Mouse (Mus musculus) MEL (cell line): ENCODE results near the gene Nkiras1. TPM values are rescaled to one million over a fixed set of nuclear protein-coding genes. Genes with fewer than 3 reads are reported as not detected.

Experiments
- DNase-seq: peaks from one replicate; pipeline ENCODE4 v3.0.0; 2011; ENCODE audit warnings: low read depth, low spot score
- H3K27ac ChIP-seq: 2 replicates; pipeline ENCODE4 v1.5.1; 2012; ENCODE audit warnings: low read depth, mild to moderate bottlenecking, control low read depth, low read length, moderate library complexity; ENCODE audit not compliant: control insufficient read depth
- H3K27me3 ChIP-seq, 2 experiments: fragments of 150-350 bp in 1 of 2; sonication (generic) in 1 of 2; 2 replicates each; pipeline ENCODE4 v1.6.1; 2012; ENCODE audit warnings: low read length in 2 of 2, mild to moderate bottlenecking in 2 of 2, improper control_type of control experiment in 1 of 2, moderate library complexity in 1 of 2; ENCODE audit not compliant: insufficient read depth in 2 of 2, control insufficient read depth in 1 of 2
- H3K36me3 ChIP-seq, 2 experiments: 2 replicates each; pipeline ENCODE4 v1.6.1; 2012 to 2014; ENCODE audit warnings: low read length in 2 of 2, improper control_type of control experiment in 1 of 2, inconsistent platforms in 1 of 2, mild to moderate bottlenecking in 1 of 2; ENCODE audit not compliant: insufficient read depth in 2 of 2, control insufficient read depth in 1 of 2
- H3K4me1 ChIP-seq, 2 experiments: fragments of 150-350 bp in 1 of 2; sonication (generic) in 1 of 2; 2 replicates each; pipeline ENCODE4 v1.6.1; 2012; ENCODE audit warnings: low read length in 2 of 2, improper control_type of control experiment in 1 of 2, mild to moderate bottlenecking in 1 of 2; ENCODE audit not compliant: insufficient read depth in 2 of 2, control insufficient read depth in 1 of 2
- H3K4me3 ChIP-seq, 2 experiments: fragments of 150-350 bp in 1 of 2; sonication (generic) in 1 of 2; 2 replicates each; pipeline ENCODE4 v1.5.1; 2012; ENCODE audit warnings: low read depth in 2 of 2, low read length in 2 of 2, mild to moderate bottlenecking in 2 of 2, moderate library complexity in 2 of 2, control low read depth in 1 of 2, improper control_type of control experiment in 1 of 2; ENCODE audit not compliant: control insufficient read depth in 1 of 2, insufficient read depth in 1 of 2
- H3K79me2 ChIP-seq: 2 replicates; pipeline ENCODE4 v1.6.1; 2012; ENCODE audit warnings: mild to moderate bottlenecking, low read length, moderate library complexity; ENCODE audit not compliant: control insufficient read depth, poor library complexity, insufficient read depth
- H3K9ac ChIP-seq: 2 replicates; pipeline ENCODE4 v1.6.1; 2012; ENCODE audit warnings: low read depth, mild to moderate bottlenecking, control low read depth, low read length, moderate library complexity; ENCODE audit not compliant: control insufficient read depth, poor library complexity, severe bottlenecking
- H3K9me3 ChIP-seq: fragments of 150-350 bp; sonication (generic); replicated peaks from 2 replicates; pipeline ENCODE4 v1.6.1; 2012; ENCODE audit warnings: mild to moderate bottlenecking, low read length, improper control_type of control experiment, moderate library complexity; ENCODE audit not compliant: insufficient read depth
- BHLHE40 ChIP-seq: IDR thresholded peaks from 2 replicates; pipeline ENCODE4 v1.6.1; 2012; ENCODE audit warnings: low read depth, mild to moderate bottlenecking, inconsistent platforms, low read length, improper control_type of control experiment, borderline replicate concordance
- CHD1 ChIP-seq: IDR thresholded peaks from 2 replicates; pipeline ENCODE4 v1.6.1; 2012; ENCODE audit warnings: low read depth, mild to moderate bottlenecking, inconsistent platforms, low read length, improper control_type of control experiment
- CTCF ChIP-seq, 3 experiments: IDR thresholded peaks in 2 of 3; conservative IDR thresholded peaks in 1 of 3; 2 replicates each; pipeline ENCODE4 v1.5.1; 2011 to 2012; ENCODE audit warnings: low read length in 3 of 3, low read depth in 2 of 3, mild to moderate bottlenecking in 2 of 3, improper control_type of control experiment in 1 of 3, inconsistent platforms in 1 of 3, mixed read lengths in 1 of 3, moderate library complexity in 1 of 3; ENCODE audit not compliant: control insufficient read depth in 1 of 3, insufficient read depth in 1 of 3, poor library complexity in 1 of 3, severe bottlenecking in 1 of 3
- E2F4 ChIP-seq: IDR thresholded peaks from 2 replicates; pipeline ENCODE4 v1.6.1; 2011; ENCODE audit warnings: low read depth, low read length, improper control_type of control experiment, borderline replicate concordance
- ELF1 ChIP-seq: IDR thresholded peaks from 2 replicates; pipeline ENCODE4 v1.6.1; 2014; ENCODE audit warnings: low read depth, mild to moderate bottlenecking, inconsistent platforms, low read length, improper control_type of control experiment, moderate library complexity
- ETS1 ChIP-seq: IDR thresholded peaks from 2 replicates; pipeline ENCODE4 v1.6.1; 2012; ENCODE audit warnings: low read depth, mild to moderate bottlenecking, inconsistent platforms, low read length, improper control_type of control experiment, moderate library complexity
- HCFC1 ChIP-seq: IDR thresholded peaks from 2 replicates; pipeline ENCODE4 v1.6.1; 2012; ENCODE audit warnings: low read depth, mild to moderate bottlenecking, inconsistent platforms, low read length, improper control_type of control experiment, moderate library complexity
- JUND ChIP-seq: IDR thresholded peaks from 2 replicates; pipeline ENCODE4 v1.6.1; 2011; ENCODE audit warnings: low read depth, mild to moderate bottlenecking, improper control_type of control experiment, low read length
- KAT2A ChIP-seq: conservative IDR thresholded peaks from 2 replicates; pipeline ENCODE4 v1.6.1; 2012; ENCODE audit warnings: low read depth, low read length, improper control_type of control experiment, inconsistent platforms
- MAFK ChIP-seq: IDR thresholded peaks from 2 replicates; pipeline ENCODE4 v1.6.1; 2011; ENCODE audit warnings: low read depth, mild to moderate bottlenecking, low read length, improper control_type of control experiment, borderline replicate concordance
- MAX ChIP-seq: IDR thresholded peaks from 2 replicates; pipeline ENCODE4 v1.6.1; 2011; ENCODE audit warnings: low read length, improper control_type of control experiment
- MAZ ChIP-seq: IDR thresholded peaks from 2 replicates; pipeline ENCODE4 v1.6.1; 2012; ENCODE audit warnings: low read depth, mild to moderate bottlenecking, inconsistent platforms, low read length, improper control_type of control experiment
- MXI1 ChIP-seq: IDR thresholded peaks from 2 replicates; pipeline ENCODE4 v1.6.1; 2011; ENCODE audit warnings: mild to moderate bottlenecking, low read depth, low read length, improper control_type of control experiment
- MYB ChIP-seq: IDR thresholded peaks from 2 replicates; pipeline ENCODE4 v1.6.1; 2011; ENCODE audit warnings: mild to moderate bottlenecking, low read depth, low read length, improper control_type of control experiment
- MYC ChIP-seq: IDR thresholded peaks from 2 replicates; pipeline ENCODE4 v1.6.1; 2011; ENCODE audit warnings: low read depth, mild to moderate bottlenecking, low read length, improper control_type of control experiment, moderate library complexity
- NELFE ChIP-seq: IDR thresholded peaks from 2 replicates; pipeline ENCODE4 v1.6.1; 2011; ENCODE audit warnings: low read depth, low read length, improper control_type of control experiment
- NRF1 ChIP-seq: IDR thresholded peaks from 2 replicates; pipeline ENCODE4 v1.6.1; 2014; ENCODE audit warnings: low read depth, mild to moderate bottlenecking, inconsistent platforms, low read length, improper control_type of control experiment, moderate library complexity; ENCODE audit not compliant: poor library complexity, insufficient read depth, severe bottlenecking
- POLR2A ChIP-seq, 2 experiments: IDR thresholded peaks; 2 replicates each; pipeline ENCODE4 v1.6.1; 2011 to 2012; ENCODE audit warnings: low read length in 2 of 2, mild to moderate bottlenecking in 2 of 2, control low read depth in 1 of 2, improper control_type of control experiment in 1 of 2, low read depth in 1 of 2, moderate library complexity in 1 of 2; ENCODE audit not compliant: control insufficient read depth in 1 of 2, insufficient read depth in 1 of 2, poor library complexity in 1 of 2
- POLR2AphosphoS2 ChIP-seq: IDR thresholded peaks from 2 replicates; pipeline ENCODE4 v1.6.1; 2011; ENCODE audit warnings: low read length, improper control_type of control experiment
- POLR2AphosphoS5 ChIP-seq: IDR thresholded peaks from 2 replicates; pipeline ENCODE4 v1.6.1; 2012; ENCODE audit warnings: low read depth, borderline replicate concordance, mild to moderate bottlenecking, inconsistent platforms, low read length, moderate library complexity, mixed read lengths
- SIN3A ChIP-seq: IDR thresholded peaks from 2 replicates; pipeline ENCODE4 v1.6.1; 2012; ENCODE audit warnings: low read length, improper control_type of control experiment, inconsistent platforms
- SMC3 ChIP-seq: IDR thresholded peaks from 2 replicates; pipeline ENCODE4 v1.6.1; 2011; ENCODE audit warnings: low read depth, low read length, improper control_type of control experiment
- TAL1 ChIP-seq: IDR thresholded peaks from 2 replicates; pipeline ENCODE4 v1.6.1; 2012; ENCODE audit warnings: mild to moderate bottlenecking, inconsistent platforms, low read length, moderate library complexity, mixed read lengths
- TBP ChIP-seq: IDR thresholded peaks from 2 replicates; pipeline ENCODE4 v1.8.0; 2011; ENCODE audit warnings: low read depth, low read length, improper control_type of control experiment
- TCF12 ChIP-seq: IDR thresholded peaks from 2 replicates; pipeline ENCODE4 v1.6.1; 2014; ENCODE audit warnings: low read depth, mild to moderate bottlenecking, inconsistent platforms, low read length, improper control_type of control experiment, moderate library complexity
- UBTF ChIP-seq: IDR thresholded peaks from 2 replicates; pipeline ENCODE4 v1.6.1; 2012; ENCODE audit warnings: low read depth, mild to moderate bottlenecking, inconsistent platforms, low read length, improper control_type of control experiment, moderate library complexity, borderline replicate concordance; ENCODE audit not compliant: insufficient read depth
- USF2 ChIP-seq, 2 experiments: IDR thresholded peaks; 2 replicates each; pipeline ENCODE4 v1.6.1; 2011 to 2012; ENCODE audit warnings: improper control_type of control experiment in 2 of 2, low read length in 2 of 2, borderline replicate concordance in 1 of 2, inconsistent platforms in 1 of 2, low read depth in 1 of 2, mild to moderate bottlenecking in 1 of 2; ENCODE audit not compliant: insufficient read depth in 1 of 2
- ZKSCAN1 ChIP-seq: IDR thresholded peaks from 2 replicates; pipeline ENCODE4 v1.6.1; 2012; ENCODE audit warnings: low read depth, mild to moderate bottlenecking, inconsistent platforms, low read length, improper control_type of control experiment, moderate library complexity
- ZMIZ1 ChIP-seq: IDR thresholded peaks from 2 replicates; pipeline ENCODE4 v1.6.1; 2012; ENCODE audit warnings: low read depth, mild to moderate bottlenecking, inconsistent platforms, low read length, improper control_type of control experiment, moderate library complexity
- ZNF384 ChIP-seq: IDR thresholded peaks from 2 replicates; pipeline ENCODE4 v1.6.1; 2012; ENCODE audit warnings: low read depth, mild to moderate bottlenecking, inconsistent platforms, low read length, improper control_type of control experiment
- polyA plus RNA-seq, 2 experiments: library from polyadenylated mRNA; stranded (reverse) in 1 of 2; unstranded in 1 of 2; fragments of >175 nt in 1 of 2; fragments of >200 nt in 1 of 2; gene quantifications; 2 replicates each; pipeline versions ENCODE4 v1.2.1 to v1.2.4; 2012; ENCODE audit warnings: low replicate concordance in 2 of 2, low read depth in 1 of 2; ENCODE audit not compliant: insufficient read length in 2 of 2, insufficient read depth in 1 of 2, missing spikeins in 1 of 2
- total RNA-seq: library from RNA; depleted of rRNA; stranded (reverse); fragments of 300-350 nt; gene quantifications from 2 replicates; pipeline ENCODE4 v1.2.3, GENCODE M21; 2012; rRNA removed

Nkiras1 gene
- total RNA-seq (5.7 and 6.8 TPM in 2 replicates), polyA plus RNA-seq (1 to 10 TPM in 1 of 2 experiments, not detected in 1; 6.9 TPM)

GRCm38 (mm10) chr14:18270529-18271441 lies at the start of gene Nkiras1, which contains the start of gene Rpl15:
Gene Nkiras1 (plus strand): TSS chr14:18271136.
Gene Rpl15 (minus strand): TSS chr14:18271391.
- Histone ChIP-seq H3K27ac (peak within 1 kb of the TSS; percentile 81), H3K4me3 (peak within 1 kb of the TSS; percentile 92 to 99), H3K36me3 (peaks cover 10 to 16% of the 10 kb centered on the region in 2 experiments), H3K4me1 (peaks cover 3 to 7% of the 10 kb centered on the region in 2 experiments; a peak in 2 of 4 replicates), H3K27me3 (no peaks in the 10 kb centered on the region), H3K9me3 (no peaks in the 10 kb centered on the region), H3K79me2 (peaks cover 32% of the 10 kb centered on the region), H3K9ac (peak within 1 kb of the TSS; percentile 98)
- peak; percentile 99 for DNase-seq
- TF ChIP-seq HCFC1 (peak; percentile 94), ZMIZ1 (peak; percentile 71; the same call in 1 of the 2 replicates), POLR2AphosphoS2 (peak; percentile 89), SMC3 (no peak), TAL1 (no peak), NRF1 (0 out of 2 replicates have a peak, but pooled peaks have one; percentile 2), NELFE (peak; percentile 96), ZKSCAN1 (no peak), USF2 (IDR thresholded peaks at IDR 0.05; ENCODE audit: borderline replicate concordance in 1 of 2, insufficient read depth in 1 of 2, low read depth in 1 of 2, low read length in 2 of 2) (no peak), KAT2A (peak; percentile 85), SIN3A (peak; percentile 88; the same call in 1 of the 2 replicates), ETS1 (peak; percentile 18; the same call in 1 of the 2 replicates), JUND (no peak), ELF1 (peak; percentile 91), BHLHE40 (no peak), E2F4 (no peak), ZNF384 (no peak), MYC (peak; percentile 87), MAZ (peak; percentile 80), MAX (peak; percentile 71), MAFK (no peak), POLR2A (IDR thresholded peaks at IDR 0.05; ENCODE audit: control insufficient read depth in 1 of 2, insufficient read depth in 1 of 2, low read depth in 1 of 2, low read length in 2 of 2, poor library complexity in 1 of 2) (peak; percentile 90 to 93), MYB (no peak), POLR2AphosphoS5 (peak; percentile 94), TBP (peak; percentile 93), MXI1 (peak; percentile 52; the same call in 1 of the 2 replicates), CTCF (IDR thresholded peaks at IDR 0.05 in 2 of 3, conservative IDR thresholded peaks at IDR 0.05 in 1 of 3; ENCODE audit: control insufficient read depth in 1 of 3, insufficient read depth in 1 of 3, low read depth in 2 of 3, low read length in 3 of 3, poor library complexity in 1 of 3, severe bottlenecking in 1 of 3) (no peak), CHD1 (no peak), UBTF (no peak; the same call in 1 of the 2 replicates), TCF12 (peak; percentile 71; the same call in 1 of the 2 replicates)
